ENCODE assay signal across 19 mouse cellular contexts in the genomic region with DNA sequence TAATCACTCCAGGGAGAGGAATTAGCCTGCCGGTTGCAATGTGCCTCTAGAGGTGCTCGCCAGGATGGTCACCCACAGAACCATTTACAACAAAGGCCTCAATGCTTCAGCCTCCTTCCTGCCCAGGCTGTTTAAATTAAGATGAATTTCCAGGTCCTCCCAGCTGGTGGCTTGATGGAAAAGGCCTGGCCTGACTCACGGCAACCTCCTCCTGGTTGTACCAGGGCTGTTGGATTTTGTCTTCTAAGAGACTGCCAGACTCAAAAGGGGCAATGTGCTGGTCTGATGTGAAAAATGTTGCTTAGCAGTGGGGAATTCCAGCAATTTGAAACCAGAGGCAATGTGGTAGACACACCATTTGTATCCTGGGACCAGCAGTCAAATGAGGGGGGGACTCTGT. TPM values are rescaled to one million over a fixed set of nuclear protein-coding genes. Genes with fewer than 3 reads are reported as not detected.
DNase-seq lines count a peak whose midpoint lies in the region; ATAC-seq lines count a peak whose summit lies in the region.
"Had no signal": no experiment of that assay in that cellular context is flagged by ENCODE, and none has a peak within 500 bp of the region (broad histone marks: within the 10 kb centered on the region; RNA-seq: fewer than 3 reads in every experiment).

No protein-coding gene starts in this region.

- no peak for ATAC-seq in embryonic facial prominence, embryonic 12.5 days (ENCODE audit: insufficient number of reproducible peaks, insufficient read depth, low FRiP score, low TSS enrichment)
- peak; percentile 55; the same call in 1 of the 2 replicates for ATAC-seq in limb, embryonic 11.5 days (ENCODE audit: insufficient number of reproducible peaks, low FRiP score, low TSS enrichment, low read depth)
- ATAC-seq: liver, postnatal 0 days; midbrain, embryonic 16.5 days had no signal

- H3K9ac ChIP-seq in embryonic facial prominence, embryonic 12.5 days: no peak overlapping the region
- H3K9ac ChIP-seq in limb, embryonic 11.5 days (ENCODE audit: low read length): no peak overlapping the region
- H3K9ac ChIP-seq: liver, postnatal 0 days had no signal

- 29% methylated on average over 3 of the region's 3 CpGs for WGBS in embryonic facial prominence, embryonic 12.5 days
- 12% methylated on average over 3 of the region's 3 CpGs for WGBS in limb, embryonic 11.5 days

- H3K27me3 ChIP-seq in embryonic facial prominence, embryonic 12.5 days: no peaks in the 10 kb centered on the region
- H3K27me3 ChIP-seq in limb, embryonic 11.5 days (ENCODE audit: control insufficient read depth, insufficient read depth, low read length): no peaks in the 10 kb centered on the region

- H3K4me1 ChIP-seq in embryonic facial prominence, embryonic 12.5 days: peaks cover 10% of the 10 kb centered on the region; the same call in 1 of the 2 replicates
- peaks cover 6% of the 10 kb centered on the region; the same call in 1 of the 2 replicates for H3K4me1 ChIP-seq in limb, embryonic 11.5 days (ENCODE audit: control insufficient read depth, insufficient read depth, low read length)

- 0 out of 2 replicates have a peak overlapping the region, but pooled peaks have one; percentile 1 for H3K27ac ChIP-seq in embryonic facial prominence, embryonic 12.5 days
- peak overlapping the region; percentile 22; the same call in 1 of the 2 replicates for H3K27ac ChIP-seq in limb, embryonic 11.5 days (replicated peaks; ENCODE audit: low read depth, low read length)
- H3K27ac ChIP-seq: forebrain, embryonic 10.5 days; heart, adult 2 months had no signal

- H3K4me3 ChIP-seq in embryonic facial prominence, embryonic 12.5 days: no peak overlapping the region
- no peak overlapping the region for H3K4me3 ChIP-seq in limb, embryonic 11.5 days (ENCODE audit: low read depth, low read length)
- H3K4me3 ChIP-seq: forebrain, embryonic 10.5 days; heart, adult 2 months had no signal

- H3K4me2 ChIP-seq in embryonic facial prominence, embryonic 12.5 days (replicated peaks): no peak overlapping the region
- H3K4me2 ChIP-seq in limb, embryonic 11.5 days (ENCODE audit: low read depth, severe bottlenecking): no peak overlapping the region

- H3K36me3 ChIP-seq in embryonic facial prominence, embryonic 12.5 days: no peaks in the 10 kb centered on the region
- no peaks in the 10 kb centered on the region for H3K36me3 ChIP-seq in limb, embryonic 11.5 days (ENCODE audit: control insufficient read depth, insufficient read depth, low read length)
- H3K36me3 ChIP-seq: forebrain, embryonic 10.5 days had no signal

- DNase-seq in embryo, embryonic 10.5 days (ENCODE audit: low spot score): peak; percentile 36
- DNase-seq in embryo, embryonic 9.5 days (ENCODE audit: extremely low spot score): no peak
- peak; percentile 87 for DNase-seq in 3T3-L1 (ENCODE audit: low read depth, low spot score)
- DNase-seq in limb, embryonic 11.5 days (ENCODE audit: low spot score): peak; percentile 38
- no peak for DNase-seq in lung, postnatal 36 days
- DNase-seq in retina, embryonic 14.5 days (ENCODE audit: low spot score): no peak
- no peak for DNase-seq in adrenal gland, postnatal 36 days
- DNase-seq: cerebellum, postnatal 10 days; gastrocnemius, postnatal 25 days; heart, adult 2 months; heart, postnatal 36 days; kidney, adult 8-10 months; kidney, postnatal 4 days; liver, postnatal 0 days; lung, postnatal 10 days had no signal

- no peaks in the 10 kb centered on the region for H3K9me3 ChIP-seq in embryonic facial prominence, embryonic 12.5 days
- H3K9me3 ChIP-seq in limb, embryonic 11.5 days (ENCODE audit: control insufficient read depth, low read length): no peaks in the 10 kb centered on the region
- H3K9me3 ChIP-seq: forebrain, embryonic 10.5 days had no signal

RNA-seq across cellular contexts. Expression of a gene that starts 56.8 kb away (rescaled TPM):
- polyA plus RNA-seq in embryonic facial prominence, embryonic 12.5 days (2016; fragmentation: Nextera tagmentation; extraction: Ambion mirVana): 12.8 and 13.6 TPM in 2 replicates
- polyA plus RNA-seq in limb, embryonic 11.5 days (2014; fragmentation: Nextera tagmentation; extraction: Ambion mirVana): 13.8 and 14.7 TPM in 2 replicates
- total RNA-seq in adrenal gland, postnatal 36 days (2021): 1 to 10 TPM; 6.0 to 8.9 TPM
- total RNA-seq: MEL had no signal

Comparison
In these comparisons a context has a peak if more than half of its experiments do, and no peak if none do; other contexts are left out.
1. DNase-seq: peak in embryo, embryonic 10.5 days (single experiment), 3T3-L1 (single experiment) and limb, embryonic 11.5 days (single experiment); none in embryo, embryonic 9.5 days (single experiment), lung, postnatal 36 days (single experiment), retina, embryonic 14.5 days (single experiment) and adrenal gland, postnatal 36 days (0 of 2).